18 mouse cellular contexts compared by ENCODE assay signal in genomic region chr4:28967584-28968315, GRCm38 (mm10).
DNase-seq lines count a peak whose midpoint lies in the region; ATAC-seq and TF ChIP-seq lines count a peak whose summit lies in the region.
"Had no signal": no experiment of that assay in that cellular context is flagged by ENCODE, and none has a peak within 500 bp of the region (broad histone marks: within the 10 kb centered on the region; RNA-seq: fewer than 3 reads in every experiment).

No protein-coding gene starts in this region.

- H3K27ac ChIP-seq in midbrain, embryonic 13.5 days = no peak overlapping the region
- H3K27ac ChIP-seq in midbrain, postnatal 0 days (ENCODE audit: low read depth, low read length) = no peak overlapping the region
- H3K27ac ChIP-seq in heart, embryonic 10.5 days = no peak overlapping the region
- H3K27ac ChIP-seq: gastrocnemius, adult 2 months; liver, embryonic 12.5 days had no signal

- no peak overlapping the region for H3K4me3 ChIP-seq in midbrain, embryonic 13.5 days (replicated peaks)
- no peak overlapping the region for H3K4me3 ChIP-seq in midbrain, postnatal 0 days (ENCODE audit: low read depth, low read length)
- H3K4me3 ChIP-seq in heart, embryonic 10.5 days = no peak overlapping the region
- H3K4me3 ChIP-seq: gastrocnemius, adult 2 months; liver, embryonic 12.5 days; megakaryocyte, embryonic 14.5 days had no signal

- H3K4me2 ChIP-seq in midbrain, embryonic 13.5 days (replicated peaks) = no peak overlapping the region
- no peak overlapping the region for H3K4me2 ChIP-seq in midbrain, postnatal 0 days (ENCODE audit: low read depth, low read length, poor library complexity, severe bottlenecking)
- H3K4me2 ChIP-seq: liver, embryonic 12.5 days had no signal

- no peak for DNase-seq in midbrain, postnatal 0 days (ENCODE audit: low spot score)
- DNase-seq in WW6 (ENCODE audit: low read depth, low spot score) = peak; percentile 18
- DNase-seq in embryo, embryonic 11 days = peak; percentile 27
- no peak for DNase-seq in heart, embryonic 10.5 days (ENCODE audit: low spot score)
- DNase-seq in gastrocnemius, adult 18-20 months (ENCODE audit: low spot score) = no peak
- DNase-seq: cerebellum, adult 18-20 months; gastrocnemius, adult 2 months; heart, postnatal 10 days; kidney, adult 2 months; kidney, postnatal 36 days; layer of hippocampus, postnatal 36 days; left cerebral cortex, postnatal 4 days; thymus, adult 18-20 months had no signal

- no peak for TF ChIP-seq CTCF in midbrain, postnatal 0 days (IDR thresholded peaks at IDR 0.05)

- H3K9me3 ChIP-seq in midbrain, embryonic 13.5 days = no peaks in the 10 kb centered on the region
- H3K9me3 ChIP-seq in midbrain, postnatal 0 days (ENCODE audit: low read length) = no peaks in the 10 kb centered on the region
- no peaks in the 10 kb centered on the region for H3K9me3 ChIP-seq in heart, embryonic 10.5 days
- H3K9me3 ChIP-seq: liver, embryonic 12.5 days; megakaryocyte, embryonic 14.5 days had no signal

- 27% methylated on average over 3 of the region's 3 CpGs for WGBS in midbrain, embryonic 13.5 days
- WGBS in midbrain, postnatal 0 days = 40% methylated on average over 3 of the region's 3 CpGs
- WGBS in heart, embryonic 10.5 days = 62% methylated on average over 3 of the region's 3 CpGs

- peaks cover 7% of the 10 kb centered on the region; the same call in 1 of the 2 replicates for H3K4me1 ChIP-seq in midbrain, embryonic 13.5 days (replicated peaks)
- H3K4me1 ChIP-seq in midbrain, postnatal 0 days (ENCODE audit: insufficient read depth, low read length) = no peaks in the 10 kb centered on the region
- no peaks in the 10 kb centered on the region for H3K4me1 ChIP-seq in heart, embryonic 10.5 days
- H3K4me1 ChIP-seq: liver, embryonic 12.5 days; megakaryocyte, embryonic 14.5 days had no signal

- ATAC-seq in midbrain, embryonic 13.5 days = peak; percentile 40; the same call in 1 of the 2 replicates
- ATAC-seq in midbrain, postnatal 0 days (ENCODE audit: low FRiP score) = no peak
- ATAC-seq in megakaryocyte progenitor cell, adult 5-6 weeks (replicated peaks; ENCODE audit: poor library complexity) = peak; percentile 61
- ATAC-seq: hindbrain, embryonic 16.5 days; liver, embryonic 12.5 days had no signal

- peaks cover 28% of the 10 kb centered on the region for H3K27me3 ChIP-seq in midbrain, embryonic 13.5 days
- H3K27me3 ChIP-seq in midbrain, postnatal 0 days (ENCODE audit: insufficient read depth, low read length) = no peaks in the 10 kb centered on the region
- H3K27me3 ChIP-seq in heart, embryonic 10.5 days (ENCODE audit: insufficient read depth, poor library complexity, severe bottlenecking) = no peaks in the 10 kb centered on the region
- H3K27me3 ChIP-seq: liver, embryonic 12.5 days; megakaryocyte, embryonic 14.5 days had no signal

- H3K9ac ChIP-seq in midbrain, embryonic 13.5 days (replicated peaks) = no peak overlapping the region
- H3K9ac ChIP-seq in midbrain, postnatal 0 days (replicated peaks; ENCODE audit: low read length, poor library complexity, severe bottlenecking) = no peak overlapping the region
- H3K9ac ChIP-seq: liver, embryonic 12.5 days had no signal

- 0 out of 2 replicates have a peak, but pooled peaks cover 5% of the 10 kb centered on the region for H3K36me3 ChIP-seq in midbrain, embryonic 13.5 days
- H3K36me3 ChIP-seq in midbrain, postnatal 0 days (ENCODE audit: insufficient read depth, low read length) = no peaks in the 10 kb centered on the region
- H3K36me3 ChIP-seq in heart, embryonic 10.5 days = peaks cover 19% of the 10 kb centered on the region; the same call in 1 of the 2 replicates
- H3K36me3 ChIP-seq: liver, embryonic 12.5 days had no signal

Comparison
In these comparisons a context has a peak if more than half of its experiments do, and no peak if none do; other contexts are left out.
1. DNase-seq: peak in WW6 (single experiment) and embryo, embryonic 11 days (single experiment); none in midbrain, postnatal 0 days (single experiment), heart, embryonic 10.5 days (single experiment) and gastrocnemius, adult 18-20 months (single experiment).